Mouse (Mus musculus) spleen, adult 2 months (tissue): ENCODE data around the gene Faf1.

Source experiments
- CTCF ChIP-seq: fragments of 200-500 bp; IDR thresholded peaks from 2 replicates; pipeline ENCODE4 v1.5.1; 2011; ENCODE audit warnings: mild to moderate bottlenecking, inconsistent platforms; ENCODE audit not compliant: insufficient read depth, insufficient read length, insufficient replicate concordance; ENCODE audit errors: extremely low read depth
- POLR2A ChIP-seq: fragments of 200-500 bp; IDR thresholded peaks from 2 replicates; pipeline ENCODE4 v1.6.1; 2011; ENCODE audit warnings: low read depth, low read length, inconsistent platforms

- no peak for TF ChIP-seq CTCF
- no peak for TF ChIP-seq POLR2A
Observed at GRCm38 (mm10) chr4:109857851-109858250, 181.5 kb downstream of the Faf1 start.
